Mouse (Mus musculus) kidney, embryonic 16.5 days (tissue): Measurements from ENCODE around the gene Mgarp. TPM values are rescaled to one million over a fixed set of nuclear protein-coding genes. Genes with fewer than 3 reads are reported as not detected.
"Not testable (repeated sequence)": the region's sequence is repeated elsewhere in the genome, so short reads cannot be mapped to it uniquely, and the experiment has no call there.

ENCODE experiments used
- ATAC-seq: fragments of 200-750 bp; cut with Nextera tagmentation; 2 replicates; pipeline ENCODE4 v1.8.0; 2017; ENCODE audit warnings: moderate TSS enrichment; ENCODE audit not compliant: low FRiP score, low TSS enrichment
- H3K27ac ChIP-seq: fragments of 300-500 bp; sonication (generic); 2 replicates; pipeline ENCODE4 v1.5.1; 2014; ENCODE audit warnings: low read length
- H3K27me3 ChIP-seq: fragments of 300-500 bp; sonication (generic); 2 replicates; pipeline ENCODE4 v1.6.1; 2014; ENCODE audit warnings: low read length, control low read depth, mixed read lengths; ENCODE audit not compliant: insufficient read depth
- H3K36me3 ChIP-seq: fragments of 300-500 bp; sonication (generic); 2 replicates; pipeline ENCODE4 v1.6.1; 2014; ENCODE audit warnings: low read length, control low read depth, mixed read lengths; ENCODE audit not compliant: insufficient read depth
- H3K4me1 ChIP-seq: fragments of 300-500 bp; sonication (generic); 2 replicates; pipeline ENCODE4 v1.6.1; 2014; ENCODE audit warnings: low read length, control low read depth, mixed read lengths; ENCODE audit not compliant: insufficient read depth
- H3K4me2 ChIP-seq: fragments of 300-500 bp; sonication (generic); replicated peaks from 2 replicates; pipeline ENCODE4 v1.6.1; 2014; ENCODE audit warnings: low read depth, low read length
- H3K4me3 ChIP-seq: fragments of 300-500 bp; sonication (generic); 2 replicates; pipeline ENCODE4 v1.5.1; 2014; ENCODE audit warnings: mild to moderate bottlenecking, low read length
- H3K9ac ChIP-seq: fragments of 300-500 bp; sonication (generic); replicated peaks from 2 replicates; pipeline ENCODE4 v1.6.1; 2014; ENCODE audit warnings: low read length
- H3K9me3 ChIP-seq: fragments of 300-500 bp; sonication (generic); 2 replicates; pipeline ENCODE4 v1.6.1; 2016; ENCODE audit warnings: low read length, control low read depth
- WGBS: fragments of 180-500 bp; shearing (Covaris S2); extraction: QIAGEN DNeasy Blood & Tissue Kit; methylation state at CpG from one replicate; pipeline ENCODE4 v1.1.7; 2014; 5-methylcytosine and 5-hydroxymethylcytosine counted together
- polyA plus RNA-seq: library from polyadenylated mRNA; unstranded; fragments of >200 nt; fragmentation: Nextera tagmentation; extraction: Ambion mirVana; gene quantifications from 2 replicates; pipeline ENCODE4 v1.2.1, GENCODE M21; 2015

The Mgarp gene
- 7.3 and 10.5 TPM in 2 replicates for polyA plus RNA-seq

- Histone ChIP-seq H3K4me1 (peaks cover 6% of the 10 kb centered on the region), H3K9me3 (no peaks in the 10 kb centered on the region), H3K4me2 (peak within 1 kb of the TSS; percentile 80), H3K27ac (0 out of 2 replicates have a peak within 1 kb of the TSS, but pooled peaks have one; percentile 18), H3K27me3 (peaks cover 12% of the 10 kb centered on the region), H3K4me3 (peak within 1 kb of the TSS; percentile 65), H3K9ac (peak within 1 kb of the TSS; percentile 63), H3K36me3 (no peaks in the 10 kb centered on the region)
- WGBS, result 2% methylated on average over 41 of the region's 41 CpGs
- peak; percentile 88 for ATAC-seq
Observed at GRCm38 (mm10) chr3:51396219-51397068, at the start of gene Mgarp. TSS of gene Mgarp (minus strand) at chr3:51396738.

GRCm38 (mm10) chr3:51434871-51435595 lies 38.5 kb upstream of the Mgarp start:
- no peak overlapping the region for H3K27ac ChIP-seq
- ATAC-seq, result no peak
- no peaks in the 10 kb centered on the region for H3K27me3 ChIP-seq
- H3K9me3 ChIP-seq, result no peaks in the 10 kb centered on the region; the same call in 1 of the 2 replicates
- H3K4me1 ChIP-seq, result no peaks in the 10 kb centered on the region
- H3K4me3 ChIP-seq, result no peak overlapping the region
- no peak overlapping the region for H3K4me2 ChIP-seq
- H3K36me3 ChIP-seq, result peaks cover 10% of the 10 kb centered on the region; the same call in 1 of the 2 replicates
- WGBS, result 88% methylated on average over 3 of the region's 3 CpGs
- no peak overlapping the region for H3K9ac ChIP-seq

GRCm38 (mm10) chr3:51434364-51434763 lies 37.8 kb upstream of the Mgarp start:
- not testable (repeated sequence) for H3K27me3 ChIP-seq, H3K4me1 ChIP-seq, ATAC-seq, H3K4me2 ChIP-seq, H3K36me3 ChIP-seq, H3K27ac ChIP-seq, H3K9ac ChIP-seq, H3K4me3 ChIP-seq, H3K9me3 ChIP-seq
- 85% methylated on average over 5 of the region's 5 CpGs for WGBS

GRCm38 (mm10) chr3:51425394-51425793 lies 28.9 kb upstream of the Mgarp start:
- ATAC-seq, result no peak
- no peaks in the 10 kb centered on the region for H3K36me3 ChIP-seq
- no peak overlapping the region for H3K27ac ChIP-seq
- H3K4me2 ChIP-seq, result no peak overlapping the region
- no peaks in the 10 kb centered on the region for H3K27me3 ChIP-seq
- H3K4me3 ChIP-seq, result no peak overlapping the region
- H3K4me1 ChIP-seq, result 0 out of 2 replicates have a peak, but pooled peaks cover 4% of the 10 kb centered on the region
- no peaks in the 10 kb centered on the region for H3K9me3 ChIP-seq
- H3K9ac ChIP-seq, result no peak overlapping the region

- H3K36me3 ChIP-seq, result no peaks in the 10 kb centered on the region
- H3K27ac ChIP-seq, result no peak overlapping the region
- no peak overlapping the region for H3K4me3 ChIP-seq
- H3K4me1 ChIP-seq, result peaks cover 22% of the 10 kb centered on the region; the same call in 1 of the 2 replicates
- H3K9me3 ChIP-seq, result no peaks in the 10 kb centered on the region
- H3K4me2 ChIP-seq, result no peak overlapping the region
- WGBS, result 86% methylated on average over 3 of the region's 3 CpGs
- no peak overlapping the region for H3K9ac ChIP-seq
- H3K27me3 ChIP-seq, result no peaks in the 10 kb centered on the region
- ATAC-seq, result no peak
Observed at GRCm38 (mm10) chr3:51421921-51422320, 25.4 kb upstream of the Mgarp start.

- Histone ChIP-seq H3K27me3 (no peaks in the 10 kb centered on the region), H3K4me1 (peaks cover 36% of the 10 kb centered on the region), H3K9me3 (no peaks in the 10 kb centered on the region), H3K4me3 (0 out of 2 replicates have a peak overlapping the region, but pooled peaks have one; percentile 3), H3K9ac (no peak overlapping the region), H3K27ac (no peak overlapping the region), H3K4me2 (peak overlapping the region; percentile 31; the same call in 1 of the 2 replicates), H3K36me3 (no peaks in the 10 kb centered on the region)
- WGBS, result 64% methylated on average over 2 of the region's 2 CpGs
- no peak for ATAC-seq
Observed at GRCm38 (mm10) chr3:51417966-51418365, 21.4 kb upstream of the Mgarp start.

GRCm38 (mm10) chr3:51417485-51417884 lies 20.9 kb upstream of the Mgarp start:
- peaks cover 36% of the 10 kb centered on the region for H3K4me1 ChIP-seq
- no peak overlapping the region for H3K27ac ChIP-seq
- H3K9me3 ChIP-seq, result no peaks in the 10 kb centered on the region
- WGBS, result 42% methylated on average over 2 of the region's 2 CpGs
- H3K27me3 ChIP-seq, result no peaks in the 10 kb centered on the region
- H3K36me3 ChIP-seq, result no peaks in the 10 kb centered on the region
- ATAC-seq, result no peak
- no peak overlapping the region for H3K9ac ChIP-seq
- H3K4me2 ChIP-seq, result peak overlapping the region; percentile 82
- peak overlapping the region; percentile 98 for H3K4me3 ChIP-seq

GRCm38 (mm10) chr3:51417135-51417458 lies 20.6 kb upstream of the Mgarp start:
- H3K27me3 ChIP-seq, result no peaks in the 10 kb centered on the region
- WGBS, result 10% methylated on average over 8 of the region's 8 CpGs
- peak overlapping the region; percentile 98 for H3K4me3 ChIP-seq
- peak overlapping the region; percentile 82 for H3K4me2 ChIP-seq
- ATAC-seq, result no peak
- peak overlapping the region; percentile 97 for H3K9ac ChIP-seq
- H3K9me3 ChIP-seq, result no peaks in the 10 kb centered on the region
- H3K36me3 ChIP-seq, result no peaks in the 10 kb centered on the region
- H3K27ac ChIP-seq, result peak overlapping the region; percentile 94
- peaks cover 35% of the 10 kb centered on the region for H3K4me1 ChIP-seq

- H3K27me3 ChIP-seq, result no peaks in the 10 kb centered on the region
- H3K4me1 ChIP-seq, result peaks cover 32% of the 10 kb centered on the region
- peak overlapping the region; percentile 98 for H3K4me3 ChIP-seq
- no peaks in the 10 kb centered on the region for H3K36me3 ChIP-seq
- peak overlapping the region; percentile 94 for H3K27ac ChIP-seq
- ATAC-seq, result peak; percentile 66
- under 1% methylated on average over 56 of the region's 68 CpGs for WGBS
- peak overlapping the region; percentile 82 for H3K4me2 ChIP-seq
- H3K9ac ChIP-seq, result peak overlapping the region; percentile 97
- H3K9me3 ChIP-seq, result no peaks in the 10 kb centered on the region
Observed at GRCm38 (mm10) chr3:51416364-51417134, 20.0 kb upstream of the Mgarp start.
